Mouse (Mus musculus) spleen, adult 12 weeks (tissue): Measurements from ENCODE around the gene Slc25a39.

ENCODE experiments used
- DNase-seq: peaks from one replicate; pipeline ENCODE4 v3.0.0; 2022; ENCODE audit warnings: low spot score

Gene Slc25a39

GRCm38 (mm10) chr11:102435754-102436470, 28.2 kb upstream of the Slc25a39 start:
- no peak for DNase-seq

- DNase-seq: no peak
Observed at GRCm38 (mm10) chr11:102434816-102435705, 27.3 kb upstream of the Slc25a39 start.

- DNase-seq: peak; percentile 74
Observed at GRCm38 (mm10) chr11:102434406-102434805, 26.7 kb upstream of the Slc25a39 start.

- no peak for DNase-seq
Observed at GRCm38 (mm10) chr11:102433866-102434265, 26.1 kb upstream of the Slc25a39 start.

GRCm38 (mm10) chr11:102432896-102433295, 25.1 kb upstream of the Slc25a39 start:
- no peak for DNase-seq

GRCm38 (mm10) chr11:102432115-102432843, 24.5 kb upstream of the Slc25a39 start:
- peak; percentile 47 for DNase-seq

- no peak for DNase-seq
Observed at GRCm38 (mm10) chr11:102431728-102432114, 24.0 kb upstream of the Slc25a39 start.

- peak; percentile 67 for DNase-seq
Observed at GRCm38 (mm10) chr11:102431018-102431645, 23.4 kb upstream of the Slc25a39 start.

GRCm38 (mm10) chr11:102430121-102431017, 22.6 kb upstream of the Slc25a39 start, which contains the start of gene Grn:
Gene Grn, plus strand, starts transcription at chr11:102430315.
- peak; percentile 68 for DNase-seq

- no peak for DNase-seq
Observed at GRCm38 (mm10) chr11:102429551-102429950, 21.8 kb upstream of the Slc25a39 start.

- no peak for DNase-seq
Observed at GRCm38 (mm10) chr11:102428981-102429540, 21.3 kb upstream of the Slc25a39 start.

- DNase-seq: no peak
Observed at GRCm38 (mm10) chr11:102425555-102426316, 18.0 kb upstream of the Slc25a39 start.

- DNase-seq: no peak
Observed at GRCm38 (mm10) chr11:102424666-102425065, 16.9 kb upstream of the Slc25a39 start.

- DNase-seq: no peak
Observed at GRCm38 (mm10) chr11:102421559-102421958, 13.8 kb upstream of the Slc25a39 start.

GRCm38 (mm10) chr11:102418887-102419286, 11.1 kb upstream of the Slc25a39 start:
- no peak for DNase-seq

GRCm38 (mm10) chr11:102417160-102417559, 9.4 kb upstream of the Slc25a39 start:
- no peak for DNase-seq

- no peak for DNase-seq
Observed at GRCm38 (mm10) chr11:102415034-102415802, 7.5 kb upstream of the Slc25a39 start.

- no peak for DNase-seq
Observed at GRCm38 (mm10) chr11:102413059-102413458, 5.3 kb upstream of the Slc25a39 start.

- DNase-seq: peak; percentile 82
Observed at GRCm38 (mm10) chr11:102411704-102412103, 4.0 kb upstream of the Slc25a39 start.
